Mouse (Mus musculus): ENCODE data around the gene Tll1.

DNA sequence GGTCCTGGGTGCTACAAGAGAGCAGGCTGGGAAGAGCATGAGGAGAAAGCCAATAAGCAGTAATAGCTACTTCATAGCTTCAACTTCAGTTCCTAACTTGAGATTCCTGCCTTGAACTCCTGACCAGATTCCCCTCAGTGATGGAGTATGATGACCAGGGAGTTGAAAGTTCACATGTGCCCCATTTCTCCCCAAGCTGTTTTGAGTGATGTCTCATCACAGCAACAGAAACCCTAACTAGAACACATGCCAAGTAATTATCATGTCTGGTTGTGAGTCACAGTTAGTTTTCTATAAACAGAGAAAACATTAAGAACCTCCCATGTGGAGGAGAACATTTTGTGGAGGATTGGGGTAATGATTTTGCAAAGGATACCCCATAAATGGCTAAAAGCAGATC, 176.0 kb downstream of the Tll1 start:
- TF ChIP-seq POLR2A (IDR thresholded peaks at IDR 0.05; ENCODE audit: insufficient read depth, low read depth, low read length): no peak
- TF ChIP-seq CTCF (IDR thresholded peaks at IDR 0.05): no peak
